Mouse (Mus musculus) right cerebral cortex, postnatal 25 days (tissue): ENCODE measurements around the gene Cbll1.
"Not testable (repeated sequence)": the region's sequence is repeated elsewhere in the genome, so short reads cannot be mapped to it uniquely, and the experiment has no call there.

Experiments
- DNase-seq: peaks from one replicate; pipeline ENCODE4 v3.0.0; 2022

Cbll1 gene

GRCm38 (mm10) chr12:31486431-31486830 is 13.0 kb downstream of the Cbll1 start:
- no peak for DNase-seq

- DNase-seq, result not testable (repeated sequence)
Observed at GRCm38 (mm10) chr12:31478182-31478581, 21.2 kb downstream of the Cbll1 start.

GRCm38 (mm10) chr12:31462615-31463014 is 36.8 kb downstream of the Cbll1 start:
- no peak for DNase-seq

GRCm38 (mm10) chr12:31461371-31461770 is 38.0 kb downstream of the Cbll1 start:
- DNase-seq, result no peak

GRCm38 (mm10) chr12:31460270-31460669 is 39.1 kb downstream of the Cbll1 start:
- DNase-seq, result not testable (repeated sequence)

GRCm38 (mm10) chr12:31458474-31458873 is 40.9 kb downstream of the Cbll1 start:
- DNase-seq, result no peak

GRCm38 (mm10) chr12:31456271-31456670 is 43.1 kb downstream of the Cbll1 start:
- no peak for DNase-seq

GRCm38 (mm10) chr12:31449341-31449740 is 50.1 kb downstream of the Cbll1 start:
- no peak for DNase-seq

- no peak for DNase-seq
Observed at GRCm38 (mm10) chr12:31444827-31445226, 54.6 kb downstream of the Cbll1 start.

- DNase-seq, result no peak
Observed at GRCm38 (mm10) chr12:31444131-31444546, 55.3 kb downstream of the Cbll1 start.

- no peak for DNase-seq
Observed at GRCm38 (mm10) chr12:31439612-31440011, 59.8 kb downstream of the Cbll1 start.

GRCm38 (mm10) chr12:31437791-31438190 is 61.6 kb downstream of the Cbll1 start:
- DNase-seq, result no peak
